Mouse (Mus musculus) cortical plate, adult 2 months (tissue): ENCODE measurements around the gene Mafg. TPM values are rescaled to one million over a fixed set of nuclear protein-coding genes. Genes with fewer than 3 reads are reported as not detected.

Source experiments
- H3K27ac ChIP-seq: fragments of 200-500 bp; 2 replicates; pipeline ENCODE4 v1.5.1; 2012; ENCODE audit warnings: low read length, control low read depth, inconsistent platforms; ENCODE audit not compliant: insufficient read depth
- H3K4me1 ChIP-seq: fragments of 200-500 bp; 2 replicates; pipeline ENCODE4 v1.6.1; 2011; ENCODE audit warnings: low read length; ENCODE audit not compliant: control insufficient read depth, insufficient read depth
- H3K4me3 ChIP-seq: fragments of 200-500 bp; 2 replicates; pipeline ENCODE4 v1.5.1; 2011; ENCODE audit warnings: mild to moderate bottlenecking, low read length, control low read depth; ENCODE audit not compliant: insufficient read depth
- CTCF ChIP-seq: fragments of 200-500 bp; IDR thresholded peaks from 2 replicates; pipeline ENCODE4 v1.5.1; 2011; ENCODE audit warnings: mild to moderate bottlenecking, control low read depth, low read length; ENCODE audit not compliant: insufficient read depth; ENCODE audit errors: extremely low read depth
- POLR2A ChIP-seq: fragments of 200-500 bp; IDR thresholded peaks from 2 replicates; pipeline ENCODE4 v1.6.1; 2011; ENCODE audit warnings: mild to moderate bottlenecking, low read length, control low read depth; ENCODE audit not compliant: insufficient read depth; ENCODE audit errors: extremely low read depth
- polyA plus RNA-seq: library from polyadenylated mRNA; depleted of rRNA; stranded (reverse); fragments of >200 nt; gene quantifications from 2 replicates; pipeline ENCODE4 v1.2.3, GENCODE M21; 2012

Mafg gene
- polyA plus RNA-seq, 1 experiment = 83.7 TPM

DNA sequence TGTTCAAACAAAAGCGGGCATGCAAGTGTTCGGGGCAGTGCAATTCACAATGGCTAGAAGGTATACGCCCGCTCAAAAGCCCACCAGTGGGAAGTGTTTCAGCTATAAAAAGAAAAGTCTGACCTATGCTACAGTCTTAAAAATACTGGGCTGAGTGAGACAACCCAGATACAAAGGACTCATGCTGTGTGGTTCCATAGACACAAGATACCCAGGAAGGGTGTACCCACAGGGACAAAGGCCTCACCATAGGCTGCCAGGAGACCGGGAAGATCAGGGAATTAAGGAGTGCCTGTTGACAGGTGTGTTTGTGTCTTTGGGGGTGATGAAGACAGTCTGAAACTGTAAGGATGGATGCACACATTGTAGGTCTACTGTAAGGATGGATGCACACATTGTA, 30.3 kb upstream of the Mafg start:
- no peak overlapping the region for H3K27ac ChIP-seq
- H3K4me1 ChIP-seq = no peaks in the 10 kb centered on the region
- H3K4me3 ChIP-seq = no peak overlapping the region
- TF ChIP-seq CTCF (no peak), POLR2A (no peak)

DNA sequence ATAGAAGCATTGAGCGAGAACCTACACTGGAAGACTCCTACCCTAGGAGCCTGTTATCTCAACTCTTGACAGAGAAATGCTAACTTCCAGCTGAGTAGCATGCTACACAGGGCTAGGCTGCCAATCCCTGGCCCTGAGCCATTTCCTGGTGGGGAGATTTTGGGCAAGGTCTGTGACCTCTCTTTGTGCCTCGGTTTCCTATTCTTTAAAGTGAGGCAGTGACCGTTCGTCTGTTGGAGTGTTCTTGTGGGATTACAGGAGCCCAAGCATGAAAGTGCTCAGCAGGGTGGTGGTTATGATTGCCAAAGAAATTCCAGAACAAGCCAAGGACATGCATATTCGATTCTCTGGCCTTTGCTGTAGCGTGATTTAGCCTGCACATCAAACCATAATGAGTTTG, 29.4 kb upstream of the Mafg start:
- no peak for TF ChIP-seq CTCF
- no peak for TF ChIP-seq POLR2A
- Histone ChIP-seq H3K4me1 (no peaks in the 10 kb centered on the region), H3K4me3 (no peak overlapping the region), H3K27ac (no peak overlapping the region)

DNA sequence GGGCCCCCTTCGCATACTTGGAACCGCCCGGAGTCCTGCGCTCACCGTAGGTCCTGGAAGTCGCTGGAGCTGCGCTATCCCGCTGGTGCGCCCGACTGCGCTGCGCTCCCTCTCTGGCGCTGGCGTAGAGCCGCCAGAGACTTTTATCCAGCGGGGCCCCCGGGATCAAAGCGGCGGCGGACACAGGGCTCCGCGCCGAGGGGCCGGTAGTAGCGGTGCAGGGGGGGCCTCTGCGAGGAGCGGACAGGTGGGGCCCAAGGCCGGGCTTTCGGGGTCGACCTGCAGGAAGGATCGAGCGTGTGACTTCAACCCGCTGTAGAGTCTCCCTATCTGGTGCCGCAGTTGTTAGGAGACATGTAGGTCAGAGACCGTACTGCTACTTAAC, 27.7 kb upstream of the Mafg start, which contains the start of gene Notum:
Gene Notum (minus strand): TSS at position 100 of the 385 bp plus-strand sequence.
- Histone ChIP-seq H3K27ac (peak within 1 kb of the TSS; percentile 51; the same call in 1 of the 2 replicates), H3K4me1 (no peaks in the 10 kb centered on the region), H3K4me3 (peak within 1 kb of the TSS; percentile 4)
- no peak for TF ChIP-seq POLR2A
- TF ChIP-seq CTCF = no peak

DNA sequence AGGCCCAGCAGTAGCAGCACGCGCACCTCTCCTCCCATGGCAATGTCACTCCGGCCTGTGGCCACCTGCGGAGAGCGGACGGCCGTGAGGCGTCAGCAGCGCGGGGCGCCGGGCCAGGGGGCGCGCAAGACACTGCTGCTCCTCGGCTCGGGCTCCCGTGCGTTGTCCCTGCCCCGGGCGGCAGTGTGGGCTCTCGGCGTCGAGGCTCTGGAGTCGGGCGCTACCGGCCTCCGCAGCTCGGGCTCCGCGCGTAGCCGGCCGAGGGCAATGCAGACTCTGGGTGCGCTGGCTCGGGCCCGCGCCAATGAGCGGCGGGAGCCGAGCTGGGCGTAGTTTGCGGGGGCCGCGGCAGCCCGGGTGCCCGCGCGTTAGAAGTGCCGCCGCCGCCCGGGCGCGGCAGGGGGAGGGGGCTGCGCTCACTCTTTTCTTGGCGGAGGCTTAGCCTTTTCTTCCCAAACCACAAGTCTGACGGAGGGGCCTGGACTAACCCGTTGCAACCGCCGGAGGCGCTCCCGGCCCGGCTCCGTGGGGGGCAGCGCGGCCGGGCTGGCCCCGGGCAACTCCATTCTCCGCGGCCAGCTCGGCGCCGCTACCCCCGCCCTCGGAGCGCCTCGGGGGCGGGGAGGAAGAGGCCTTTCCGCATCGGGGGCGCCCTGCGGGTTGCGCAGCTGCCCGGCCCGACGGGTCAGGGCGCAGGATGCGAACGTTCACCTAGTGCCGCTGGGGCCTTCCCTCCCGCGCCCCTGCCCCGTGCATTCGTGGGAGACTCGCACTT, 27.1 kb upstream of the Mafg start:
- Histone ChIP-seq H3K4me1 (no peaks in the 10 kb centered on the region), H3K4me3 (peak overlapping the region; percentile 4), H3K27ac (peak overlapping the region; percentile 51; the same call in 1 of the 2 replicates)
- TF ChIP-seq POLR2A (no peak), CTCF (no peak)

DNA sequence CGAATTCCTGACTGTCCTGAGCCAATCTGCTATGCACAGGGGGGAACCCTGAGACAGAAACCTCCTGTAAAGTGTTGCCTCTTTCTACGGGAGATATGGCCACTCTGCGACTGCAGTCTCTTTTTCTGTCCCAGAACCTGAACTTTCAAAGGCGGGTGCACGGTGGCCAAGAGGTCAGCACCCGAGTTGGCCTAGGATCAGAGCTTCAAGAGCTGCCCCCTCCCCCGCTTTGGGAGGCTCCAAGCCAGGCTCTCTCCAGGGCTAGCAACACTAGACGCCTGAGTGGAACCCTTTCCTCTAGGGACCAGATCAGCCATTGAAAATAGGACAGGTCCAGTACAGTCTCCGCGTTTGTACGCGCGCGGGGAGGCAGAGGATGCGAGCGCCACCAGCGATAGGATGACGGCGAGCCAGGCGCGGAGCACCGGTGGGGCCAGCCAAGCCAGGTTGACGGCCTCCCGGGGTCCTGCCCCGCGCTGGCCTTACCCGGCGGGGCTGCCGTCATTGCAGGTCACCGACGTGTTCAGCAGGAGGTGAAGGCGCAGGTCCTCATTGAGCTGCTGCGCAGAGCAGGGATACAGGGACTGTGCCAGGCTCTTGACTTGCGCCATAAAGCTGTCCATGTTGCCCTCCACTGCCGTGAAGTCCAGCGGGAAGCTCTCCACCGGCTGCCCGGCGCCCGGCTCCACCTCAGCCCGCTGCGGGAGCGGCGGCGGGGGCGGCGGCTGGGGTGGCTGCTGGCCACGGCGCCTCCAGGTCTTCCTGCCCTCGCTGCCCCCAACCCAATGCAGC, 26.3 kb upstream of the Mafg start:
- no peaks in the 10 kb centered on the region for H3K4me1 ChIP-seq
- peak overlapping the region; percentile 7; the same call in 1 of the 2 replicates for H3K4me3 ChIP-seq
- peak overlapping the region; percentile 28; the same call in 1 of the 2 replicates for H3K27ac ChIP-seq
- TF ChIP-seq CTCF (no peak), POLR2A (no peak)

DNA sequence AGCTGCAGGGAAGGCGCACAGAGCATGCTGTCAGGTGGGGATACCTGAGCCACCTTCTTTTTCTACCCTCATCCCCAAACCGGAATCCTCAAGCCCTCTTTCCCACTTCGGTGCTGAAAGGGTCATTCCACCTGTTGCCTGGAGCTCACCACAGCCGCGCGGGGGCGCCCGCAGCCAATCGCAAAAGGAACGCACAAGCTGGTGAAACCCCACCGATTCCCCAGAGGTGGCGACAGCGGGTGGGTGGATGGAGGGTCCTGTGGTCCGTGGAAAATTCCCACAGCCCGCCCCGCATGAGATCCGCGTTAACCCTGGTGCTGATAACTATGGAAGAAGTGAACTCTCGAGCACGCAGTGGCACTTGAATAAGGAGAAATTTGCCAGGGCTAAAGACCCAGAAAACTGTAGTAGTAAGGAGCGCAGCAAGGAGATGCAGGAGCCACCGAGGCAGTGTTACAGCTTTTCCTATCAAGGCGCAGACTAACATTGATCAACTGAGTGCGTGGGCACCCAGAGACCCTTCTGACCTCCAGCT, 25.5 kb upstream of the Mafg start:
- no peak for TF ChIP-seq POLR2A
- TF ChIP-seq CTCF = peak; percentile 54; the same call in 1 of the 2 replicates
- H3K4me1 ChIP-seq = no peaks in the 10 kb centered on the region
- no peak overlapping the region for H3K27ac ChIP-seq
- H3K4me3 ChIP-seq = 0 out of 2 replicates have a peak overlapping the region, but pooled peaks have one; percentile 7

DNA sequence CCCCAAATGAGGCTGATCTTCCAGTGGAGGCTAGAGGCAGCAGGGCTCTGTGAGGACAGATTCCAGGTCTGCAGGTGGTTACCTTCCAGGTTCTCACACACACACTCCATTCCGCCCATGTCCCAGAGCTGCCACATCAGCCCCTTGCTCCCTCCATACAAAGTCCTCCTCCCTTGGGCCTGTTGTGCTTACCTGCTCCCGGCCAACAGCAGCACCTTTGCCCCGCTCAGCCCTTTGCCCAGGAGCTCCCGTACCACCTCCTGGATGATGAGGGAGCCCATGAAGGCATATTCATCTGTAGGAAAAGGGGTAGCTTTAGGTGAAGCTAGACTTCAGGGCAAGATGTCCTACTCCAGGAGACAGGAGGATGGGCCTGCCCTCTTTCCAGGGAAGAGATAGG, 23.9 kb upstream of the Mafg start:
- no peak overlapping the region for H3K27ac ChIP-seq
- H3K4me1 ChIP-seq = no peaks in the 10 kb centered on the region
- H3K4me3 ChIP-seq = no peak overlapping the region
- TF ChIP-seq CTCF = no peak
- no peak for TF ChIP-seq POLR2A

DNA sequence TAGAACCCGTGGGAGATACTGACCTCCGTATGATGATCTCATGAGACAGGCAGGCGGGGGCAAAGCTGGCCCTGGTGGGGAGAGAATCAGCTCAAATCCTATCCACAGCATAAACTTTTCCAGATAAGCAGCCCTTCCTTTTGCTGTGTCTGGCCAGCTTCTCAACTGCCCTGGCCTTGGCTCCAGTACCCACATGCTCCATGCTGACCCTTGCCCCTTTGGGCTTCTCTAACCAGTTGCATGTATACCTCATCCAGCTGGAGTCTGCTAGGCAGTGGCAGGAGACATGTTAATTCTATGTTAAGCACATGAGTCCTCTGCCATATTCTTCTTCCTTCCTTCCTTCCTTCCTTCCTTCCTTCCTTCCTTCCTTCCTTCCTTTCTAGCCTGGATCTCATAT, 21.3 kb upstream of the Mafg start:
- Histone ChIP-seq H3K4me1 (no peaks in the 10 kb centered on the region), H3K27ac (no peak overlapping the region), H3K4me3 (no peak overlapping the region)
- TF ChIP-seq CTCF = no peak
- TF ChIP-seq POLR2A = no peak

DNA sequence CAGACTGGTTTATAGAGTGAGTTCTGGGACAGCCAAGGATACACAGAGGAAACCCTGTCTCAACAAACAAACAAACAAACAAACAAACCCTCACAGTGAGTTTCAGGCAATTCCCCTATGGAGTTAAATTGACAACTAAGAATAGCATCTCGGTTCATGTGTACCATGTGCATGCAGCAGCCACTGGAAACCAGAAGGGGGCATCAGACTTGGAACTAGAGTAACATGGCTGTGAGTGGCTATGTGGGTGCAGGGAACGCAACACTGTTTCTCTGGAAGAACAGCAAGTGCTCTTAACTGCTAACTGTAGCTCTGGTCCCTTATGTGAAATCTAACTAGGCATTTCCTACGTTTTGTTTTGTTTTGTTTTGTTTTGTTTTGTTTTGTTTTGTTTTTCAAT, 18.5 kb upstream of the Mafg start:
- Histone ChIP-seq H3K4me1 (no peaks in the 10 kb centered on the region), H3K4me3 (no peak overlapping the region), H3K27ac (no peak overlapping the region)
- 0 out of 2 replicates have a peak, but pooled peaks have one; percentile 16 for TF ChIP-seq CTCF
- no peak for TF ChIP-seq POLR2A

DNA sequence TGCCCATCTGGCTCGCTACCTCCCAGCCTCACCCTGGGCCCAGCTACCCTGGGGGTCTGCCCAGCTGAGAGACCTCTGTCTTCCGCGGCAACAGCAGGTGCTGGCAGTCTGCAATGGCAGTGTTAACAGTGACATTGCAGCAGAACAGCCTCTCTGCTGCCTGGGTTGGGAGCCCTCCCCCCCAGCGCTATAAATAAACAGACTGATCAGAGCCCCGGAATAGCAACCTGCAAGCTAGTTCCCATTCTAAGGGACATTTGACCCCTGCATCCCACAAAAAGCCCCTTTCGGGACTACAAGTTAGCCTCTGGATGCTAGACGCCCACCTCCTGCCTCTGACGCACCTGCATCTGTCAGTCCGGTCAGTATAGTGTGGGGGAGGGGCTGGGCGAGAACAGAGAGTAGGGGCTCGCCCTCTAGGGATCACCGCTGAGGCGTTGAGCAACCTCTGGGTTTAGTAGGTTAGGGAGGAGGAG, 14.6 kb upstream of the Mafg start, which contains the start of gene Myadml2:
Gene Myadml2 (minus strand): TSS at position 158 of the 476 bp plus-strand sequence.
- Histone ChIP-seq H3K27ac (peak within 1 kb of the TSS; percentile 82), H3K4me1 (no peaks in the 10 kb centered on the region), H3K4me3 (peak within 1 kb of the TSS; percentile 78)
- no peak for TF ChIP-seq CTCF
- peak; percentile 53; the same call in 1 of the 2 replicates for TF ChIP-seq POLR2A
